Mouse (Mus musculus) layer of hippocampus, postnatal 36 days (tissue): Measurements from ENCODE around the gene Oxld1. TPM values are rescaled to one million over a fixed set of nuclear protein-coding genes. Genes with fewer than 3 reads are reported as not detected.

ENCODE experiments used
- DNase-seq, 2 experiments: peaks; one replicate each; pipeline ENCODE4 v3.0.0; 2022
- total RNA-seq, 2 experiments: library from RNA; stranded (reverse); gene quantifications; 2 replicates each; pipeline ENCODE4 v1.2.3; 2021

The Oxld1 gene
- total RNA-seq, 2 experiments from 2014 or later = 13.2 to 15.6 TPM

GRCm38 (mm10) chr11:120483448-120483934 lies 25.6 kb upstream of the Oxld1 start:
- no peak for DNase-seq

DNA sequence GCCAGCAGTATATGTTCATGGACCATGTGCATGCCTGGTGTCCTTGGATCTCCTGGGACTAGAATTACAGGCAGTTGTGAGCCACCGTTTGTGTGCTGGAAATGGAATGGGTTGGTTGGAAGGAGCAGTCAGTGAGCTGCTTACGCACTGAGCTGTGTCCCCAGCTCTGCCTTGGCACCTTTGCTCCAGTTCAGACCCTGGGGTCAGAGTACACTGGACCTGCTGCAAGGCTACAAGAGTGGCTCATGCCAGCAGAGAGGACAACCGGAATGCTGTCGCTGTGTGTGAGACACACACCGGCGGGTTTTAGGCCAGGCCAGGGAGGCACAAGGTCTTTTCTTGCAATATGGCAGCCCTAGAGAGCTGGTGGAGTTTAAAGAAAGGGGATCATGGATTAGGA lies 14.2 kb upstream of the Oxld1 start:
- DNase-seq = no peak

DNA sequence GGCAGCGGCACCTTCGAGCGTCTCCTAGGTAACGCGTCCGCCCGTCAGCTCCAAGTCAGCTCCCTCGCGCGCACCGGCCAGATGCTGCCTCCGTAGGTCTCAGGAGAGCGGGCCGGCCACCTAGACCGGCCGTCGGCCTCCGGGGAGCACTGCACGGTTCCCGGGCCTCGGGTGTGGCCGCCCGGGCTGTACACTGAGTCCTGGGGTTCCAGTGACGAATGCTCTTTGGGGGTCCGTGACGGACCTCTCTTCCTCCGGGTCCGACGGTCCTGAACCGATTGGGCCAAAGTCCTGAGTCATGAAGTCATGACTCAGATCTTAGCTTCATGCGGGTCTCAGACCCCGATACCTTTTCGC lies 9.8 kb upstream of the Oxld1 start:
- no peak for DNase-seq

GRCm38 (mm10) chr11:120467051-120467735 lies 9.3 kb upstream of the Oxld1 start, which contains the start of gene Arl16:
Arl16 (minus strand) TSS chr11:120467607.
- peak; percentile 92 to 93 for DNase-seq

DNA sequence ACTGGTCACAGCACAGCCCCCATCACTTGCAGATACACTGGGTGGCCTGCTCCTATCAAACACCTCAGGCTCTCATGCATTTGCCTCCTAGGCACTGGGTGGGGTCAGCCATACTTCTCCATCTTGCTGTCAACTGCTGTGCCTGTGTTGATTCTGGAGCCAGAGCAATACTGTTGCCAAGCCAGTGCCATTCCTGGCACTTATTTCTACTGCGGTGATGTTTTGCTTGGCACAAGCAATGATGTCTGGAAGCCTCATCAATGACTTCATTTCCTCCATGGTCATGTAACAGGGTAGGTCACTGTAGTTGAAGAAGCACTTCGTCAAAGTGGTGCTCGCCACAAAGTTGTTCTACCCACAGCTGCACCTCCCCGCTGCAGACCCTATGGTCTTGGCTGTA lies 7.7 kb upstream of the Oxld1 start:
- no peak for DNase-seq

GRCm38 (mm10) chr11:120464365-120464764 lies 6.5 kb upstream of the Oxld1 start:
- DNase-seq = no peak

GRCm38 (mm10) chr11:120463536-120463935 lies 5.7 kb upstream of the Oxld1 start:
- DNase-seq = no peak

- no peak for DNase-seq
Observed at GRCm38 (mm10) chr11:120458847-120459597, 1.2 kb upstream of the Oxld1 start.

DNA sequence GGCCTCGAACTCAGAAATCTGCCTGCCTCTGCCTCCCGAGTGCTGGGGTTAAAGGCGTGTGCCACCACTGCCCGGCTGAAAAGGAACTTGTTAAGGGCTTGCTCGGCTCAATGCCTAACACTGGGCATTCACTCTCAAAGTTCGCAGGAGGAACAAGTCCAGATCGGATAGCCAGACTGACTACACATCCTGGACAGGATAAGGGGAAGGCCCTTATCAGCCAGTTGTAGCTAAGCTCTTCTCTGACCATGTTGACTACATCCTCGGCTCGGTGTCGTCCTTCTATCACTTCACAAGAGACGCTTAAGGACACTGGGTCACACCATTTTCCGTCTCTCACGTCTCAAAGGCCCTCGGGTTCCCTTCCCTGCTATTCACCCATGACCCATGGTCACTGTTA lies 498 bp downstream of the Oxld1 start:
- DNase-seq = no peak

GRCm38 (mm10) chr11:120455413-120455812 lies 2.5 kb downstream of the Oxld1 start:
- no peak for DNase-seq

GRCm38 (mm10) chr11:120454965-120455364 lies 2.9 kb downstream of the Oxld1 start:
- no peak for DNase-seq

DNA sequence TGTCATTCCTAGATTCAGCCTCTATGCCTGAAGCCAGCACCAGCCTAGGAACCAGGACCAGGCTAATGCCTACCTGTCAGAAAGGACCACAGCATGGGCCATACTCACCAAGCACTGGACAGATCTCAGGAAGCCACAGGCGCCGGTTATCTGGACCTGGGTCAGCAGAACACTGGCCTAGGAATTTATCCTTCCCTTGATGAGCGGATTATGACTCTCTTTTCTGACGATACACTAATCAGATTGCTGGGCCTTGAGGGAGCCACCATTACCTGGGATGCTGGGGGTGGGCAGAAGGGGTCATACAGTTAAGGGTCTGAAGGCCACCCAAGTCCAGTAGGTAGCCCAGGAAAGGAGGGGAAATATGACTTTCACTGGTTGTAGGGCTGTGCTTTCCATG lies 4.6 kb downstream of the Oxld1 start, which contains the start of gene Pde6g:
Gene Pde6g, minus strand, starts transcription at position 195 of the 400 bp plus-strand sequence.
- no peak for DNase-seq

- no peak for DNase-seq
Observed at GRCm38 (mm10) chr11:120452246-120452645, 5.6 kb downstream of the Oxld1 start.

- no peak for DNase-seq
Observed at GRCm38 (mm10) chr11:120447179-120447578, 10.7 kb downstream of the Oxld1 start.

DNA sequence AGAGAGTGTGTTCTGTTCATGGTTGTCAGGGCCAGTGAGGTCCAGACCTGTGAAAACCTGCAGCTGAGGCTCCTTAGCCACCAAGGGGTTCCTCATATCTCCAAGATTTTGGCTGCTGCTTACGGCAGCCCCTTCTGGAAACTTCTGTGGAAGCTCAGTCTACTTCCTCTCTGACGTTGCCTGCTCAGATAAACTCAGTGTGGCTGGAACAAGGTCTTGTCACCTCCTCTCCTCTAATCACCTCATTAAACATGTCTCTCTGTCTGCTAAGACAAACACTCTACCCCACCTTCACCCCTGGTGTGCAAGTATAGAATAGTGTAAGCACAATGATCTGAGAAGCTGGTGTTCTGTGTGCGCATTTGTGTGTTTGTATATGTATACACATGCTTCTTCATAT lies 12.4 kb downstream of the Oxld1 start:
- DNase-seq = no peak

DNA sequence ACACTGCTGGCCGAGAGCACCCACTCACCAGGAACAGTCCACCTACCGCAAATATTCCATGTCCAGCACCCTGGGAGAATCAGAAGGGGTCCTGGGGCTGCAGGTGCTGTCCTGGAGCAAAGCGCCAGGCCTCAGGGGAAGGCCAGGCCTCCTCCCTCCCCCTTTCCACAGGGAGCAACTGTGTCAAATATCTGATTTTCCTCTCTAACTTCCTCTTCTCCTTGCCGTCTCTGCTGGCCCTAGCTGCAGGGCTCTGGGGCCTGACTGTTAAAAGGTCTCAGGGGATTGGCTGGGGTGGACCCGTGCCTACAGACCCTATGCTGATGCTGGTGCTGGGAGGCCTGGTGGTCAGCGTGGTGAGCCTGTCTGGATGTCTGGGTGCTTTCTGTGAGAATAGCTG lies 13.8 kb downstream of the Oxld1 start:
- DNase-seq = no peak

GRCm38 (mm10) chr11:120442765-120443280 lies 15.0 kb downstream of the Oxld1 start:
- DNase-seq = no peak

GRCm38 (mm10) chr11:120442344-120442743 lies 15.5 kb downstream of the Oxld1 start, which contains the start of gene Tspan10:
Tspan10 (plus strand) TSS chr11:120442644.
- DNase-seq = no peak

- DNase-seq = no peak
Observed at GRCm38 (mm10) chr11:120437857-120438385, 19.9 kb downstream of the Oxld1 start.

DNA sequence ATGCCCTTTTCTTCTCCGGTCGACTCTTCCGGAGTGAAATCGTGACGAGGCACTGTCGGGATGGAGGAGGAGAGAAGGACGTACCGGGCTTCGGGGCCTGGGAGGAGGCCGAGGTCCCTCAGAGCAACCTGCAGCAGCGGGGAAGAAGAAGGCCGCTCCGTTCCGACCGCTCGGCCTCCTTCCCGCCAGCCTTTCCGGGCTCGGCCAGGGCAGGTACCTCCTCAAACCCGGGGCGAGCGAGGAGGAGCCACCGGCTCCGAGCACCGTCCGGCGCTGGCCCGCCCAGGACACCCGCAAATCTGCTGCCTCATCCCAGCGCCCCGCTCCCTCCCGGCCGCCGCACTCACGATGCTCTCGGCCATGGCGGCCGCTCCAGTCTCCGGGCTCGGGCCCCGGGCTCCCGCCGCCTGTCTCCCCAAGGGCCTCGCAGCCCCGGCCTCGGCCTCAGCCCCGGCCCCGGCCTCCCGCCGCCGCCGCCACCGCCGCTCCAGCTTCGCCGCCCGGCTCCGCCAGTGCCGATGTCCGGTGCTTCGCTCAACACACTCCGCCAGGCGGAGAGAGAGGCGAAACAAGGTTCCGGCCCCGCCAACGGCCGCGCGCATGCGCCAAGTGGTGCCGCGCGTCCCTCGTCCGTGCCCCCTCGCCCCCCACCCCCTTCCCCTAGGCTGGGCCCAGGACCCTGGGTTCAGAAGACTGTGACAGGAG lies 20.6 kb downstream of the Oxld1 start, which contains the start of gene Nploc4:
Gene Nploc4, minus strand, starts transcription at position 557 of the 705 bp plus-strand sequence.
- peak; percentile 86 to 88 for DNase-seq

- DNase-seq = no peak
Observed at GRCm38 (mm10) chr11:120426727-120427126, 31.1 kb downstream of the Oxld1 start.

DNA sequence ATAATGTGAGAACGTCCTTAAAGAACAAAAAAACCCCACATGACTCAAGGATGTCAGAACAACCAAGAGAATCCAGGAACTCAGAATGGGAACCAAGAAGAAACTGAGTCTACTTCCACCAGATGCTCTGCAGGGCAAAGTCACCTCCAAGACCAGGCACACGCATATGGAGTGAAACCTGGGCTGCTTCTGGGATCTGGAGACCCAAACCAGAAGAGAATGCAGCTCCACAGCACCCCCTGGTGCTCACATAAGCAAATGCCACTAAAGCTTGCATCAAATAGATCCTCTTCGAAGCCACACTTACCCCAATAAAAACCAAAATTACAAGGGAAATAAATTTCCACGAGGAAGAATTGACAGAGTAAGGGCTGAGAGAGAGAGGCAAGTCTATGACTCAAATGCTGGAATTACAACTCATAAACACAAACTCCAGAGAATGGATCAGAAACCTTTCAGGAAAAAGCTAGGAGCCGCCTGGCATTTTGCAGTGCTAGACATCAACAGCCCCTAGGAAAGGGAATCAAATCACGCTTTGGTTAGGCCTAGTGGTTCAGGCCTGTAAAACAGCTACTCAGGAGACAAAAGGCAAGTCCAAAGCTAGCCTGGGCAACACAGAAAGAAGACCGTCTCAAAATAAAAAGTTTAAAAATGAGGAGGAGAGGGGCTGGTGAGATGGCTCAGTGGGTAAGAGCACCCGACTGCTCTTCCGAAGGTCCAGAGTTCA lies 34.1 kb downstream of the Oxld1 start:
- peak; percentile 41 to 50 for DNase-seq
